Mouse (Mus musculus) cerebellum, adult 2 months (tissue): ENCODE data around the gene Cs.

Source experiments
- CTCF ChIP-seq: fragments of 200-500 bp; IDR thresholded peaks from 2 replicates; pipeline ENCODE4 v1.5.1; 2011; ENCODE audit warnings: low read depth, mild to moderate bottlenecking, control low read depth, low read length, moderate library complexity, borderline replicate concordance; ENCODE audit not compliant: insufficient read depth
- POLR2A ChIP-seq: fragments of 200-500 bp; IDR thresholded peaks from 2 replicates; pipeline ENCODE4 v1.6.1; 2011; ENCODE audit warnings: low read length, control low read depth, borderline replicate concordance; ENCODE audit not compliant: insufficient read depth

GRCm38 (mm10) chr10:128359226-128359625, 21.7 kb downstream of the Cs start:
- TF ChIP-seq CTCF (no peak), POLR2A (no peak)
